In the genomic region with DNA sequence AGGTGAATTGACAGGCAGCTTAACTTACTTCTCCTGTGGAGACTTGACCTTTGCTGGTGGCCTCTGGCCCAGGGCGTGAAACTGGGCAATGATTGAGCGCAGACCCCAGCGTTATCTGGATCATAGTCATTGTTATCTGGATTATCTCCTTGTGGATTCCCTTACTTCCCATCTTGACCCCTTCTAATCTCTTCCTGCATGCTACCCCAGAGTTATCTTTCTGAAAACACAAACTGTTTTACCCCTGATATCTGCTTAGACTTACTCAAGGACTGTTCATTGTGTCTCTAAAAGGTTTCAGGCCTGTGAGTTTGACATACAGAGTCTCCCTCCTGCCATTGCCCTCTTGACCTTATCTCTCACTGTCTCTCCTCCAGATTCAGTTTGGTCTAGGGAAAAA, we compare ENCODE assay signal across 22 mouse cellular contexts.
DNase-seq lines count a peak whose midpoint lies in the region; ATAC-seq and TF ChIP-seq lines count a peak whose summit lies in the region.
"Had no signal": no experiment of that assay in that cellular context is flagged by ENCODE, and none has a peak within 500 bp of the region (broad histone marks: within the 10 kb centered on the region; RNA-seq: fewer than 3 reads in every experiment).

No protein-coding gene starts in this region.

- no peak overlapping the region for H3K4me2 ChIP-seq in liver, embryonic 12.5 days
- H3K4me2 ChIP-seq in liver, postnatal 0 days (ENCODE audit: low read depth, low read length), result no peak overlapping the region
- H3K4me2 ChIP-seq in liver, embryonic 14.5 days (ENCODE audit: low read depth), result no peak overlapping the region
- no peak overlapping the region for H3K4me2 ChIP-seq in liver, embryonic 11.5 days
- H3K4me2 ChIP-seq: embryonic facial prominence, embryonic 12.5 days; forebrain, embryonic 13.5 days; forebrain, embryonic 15.5 days had no signal

- no peak overlapping the region for H3K4me3 ChIP-seq in layer of hippocampus, adult 2 months
- H3K4me3 ChIP-seq in liver, embryonic 12.5 days, result no peak overlapping the region
- no peak overlapping the region for H3K4me3 ChIP-seq in liver, postnatal 0 days (ENCODE audit: low read depth, low read length)
- no peak overlapping the region for H3K4me3 ChIP-seq in liver, embryonic 14.5 days (ENCODE audit: insufficient read depth in 1 of 2, low read depth in 2 of 2, low read length in 2 of 2)
- no peak overlapping the region for H3K4me3 ChIP-seq in liver, embryonic 11.5 days (ENCODE audit: low read depth, low read length)
- no peak overlapping the region for H3K4me3 ChIP-seq in MEL (ENCODE audit: control insufficient read depth in 1 of 2, insufficient read depth in 1 of 2, low read depth in 2 of 2, low read length in 2 of 2)
- H3K4me3 ChIP-seq: embryonic facial prominence, embryonic 10.5 days; embryonic facial prominence, embryonic 12.5 days; forebrain, embryonic 13.5 days; forebrain, embryonic 15.5 days had no signal

- H3K36me3 ChIP-seq in liver, embryonic 12.5 days, result no peaks in the 10 kb centered on the region
- H3K36me3 ChIP-seq in liver, postnatal 0 days (replicated peaks; ENCODE audit: insufficient read depth, low read length), result no peaks in the 10 kb centered on the region
- no peaks in the 10 kb centered on the region for H3K36me3 ChIP-seq in liver, embryonic 14.5 days (replicated peaks; ENCODE audit: control insufficient read depth, insufficient read depth, low read depth)
- H3K36me3 ChIP-seq in liver, embryonic 11.5 days (ENCODE audit: control insufficient read depth, insufficient read depth, low read length), result no peaks in the 10 kb centered on the region
- H3K36me3 ChIP-seq in MEL (ENCODE audit: control insufficient read depth in 1 of 2, insufficient read depth in 2 of 2, low read length in 2 of 2), result peaks cover 0 to 16% of the 10 kb centered on the region in 2 experiments; a peak in 2 of 4 replicates
- H3K36me3 ChIP-seq: embryonic facial prominence, embryonic 10.5 days; embryonic facial prominence, embryonic 12.5 days; forebrain, embryonic 15.5 days had no signal

- no peaks in the 10 kb centered on the region for H3K27me3 ChIP-seq in liver, embryonic 12.5 days (replicated peaks)
- H3K27me3 ChIP-seq in liver, postnatal 0 days (ENCODE audit: insufficient read depth, low read length), result no peaks in the 10 kb centered on the region
- no peaks in the 10 kb centered on the region for H3K27me3 ChIP-seq in liver, embryonic 14.5 days (ENCODE audit: control insufficient read depth, insufficient read depth, low read length)
- no peaks in the 10 kb centered on the region for H3K27me3 ChIP-seq in liver, embryonic 11.5 days (replicated peaks; ENCODE audit: control insufficient read depth, insufficient read depth, low read length)
- H3K27me3 ChIP-seq in MEL (ENCODE audit: control insufficient read depth in 1 of 2, insufficient read depth in 2 of 2, low read length in 2 of 2), result no peaks in the 10 kb centered on the region; a peak in 2 of 4 replicates
- H3K27me3 ChIP-seq: embryonic facial prominence, embryonic 12.5 days; forebrain, embryonic 13.5 days; forebrain, embryonic 15.5 days; Patski had no signal

- H3K27ac ChIP-seq in layer of hippocampus, adult 2 months, result peak overlapping the region; percentile 29
- H3K27ac ChIP-seq in liver, embryonic 12.5 days, result no peak overlapping the region
- H3K27ac ChIP-seq in liver, postnatal 0 days (ENCODE audit: low read depth), result no peak overlapping the region
- H3K27ac ChIP-seq in liver, embryonic 14.5 days, result no peak overlapping the region
- no peak overlapping the region for H3K27ac ChIP-seq in liver, embryonic 11.5 days (ENCODE audit: low read depth, low read length)
- no peak overlapping the region for H3K27ac ChIP-seq in MEL (ENCODE audit: control insufficient read depth, low read depth, low read length)
- H3K27ac ChIP-seq: embryonic facial prominence, embryonic 10.5 days; embryonic facial prominence, embryonic 12.5 days; forebrain, embryonic 13.5 days; forebrain, embryonic 15.5 days had no signal

- peak; percentile 39; the same call in 1 of the 2 replicates for ATAC-seq in liver, embryonic 12.5 days
- ATAC-seq in liver, postnatal 0 days, result no peak
- ATAC-seq in liver, embryonic 14.5 days (ENCODE audit: insufficient read depth), result 0 out of 2 replicates have a peak, but pooled peaks have one; percentile 27
- ATAC-seq in liver, embryonic 11.5 days (replicated peaks; ENCODE audit: low FRiP score), result no peak
- ATAC-seq: activated CD4-positive, CD25-positive, alpha-beta regulatory T cell, adult 4 months; forebrain, embryonic 13.5 days; forebrain, embryonic 15.5 days; Patski had no signal

- no peak for TF ChIP-seq EP300 in liver, postnatal 0 days (IDR thresholded peaks at IDR 0.05; ENCODE audit: low read depth)
- 0 out of 2 replicates have a peak, but pooled peaks have one; percentile 23 for TF ChIP-seq EP300 in liver, embryonic 14.5 days (IDR thresholded peaks at IDR 0.05; ENCODE audit: low read depth)
- peak; percentile 71 to 80 for TF ChIP-seq EP300 in MEL (IDR thresholded peaks at IDR 0.05; ENCODE audit: low read depth in 1 of 2, low read length in 2 of 2)

- no peak overlapping the region for H3K9ac ChIP-seq in liver, embryonic 12.5 days
- H3K9ac ChIP-seq in liver, postnatal 0 days (replicated peaks), result no peak overlapping the region
- no peak overlapping the region for H3K9ac ChIP-seq in liver, embryonic 14.5 days (replicated peaks)
- H3K9ac ChIP-seq in liver, embryonic 11.5 days (ENCODE audit: low read depth, low read length), result no peak overlapping the region
- no peak overlapping the region for H3K9ac ChIP-seq in MEL (ENCODE audit: control insufficient read depth, low read depth, low read length, poor library complexity, severe bottlenecking)
- H3K9ac ChIP-seq: embryonic facial prominence, embryonic 12.5 days; forebrain, embryonic 13.5 days; forebrain, embryonic 15.5 days had no signal

- TF ChIP-seq POLR2A in MEL (IDR thresholded peaks at IDR 0.05; ENCODE audit: control insufficient read depth in 1 of 2, insufficient read depth in 1 of 2, low read depth in 1 of 2, low read length in 2 of 2, poor library complexity in 1 of 2), result no peak

- no peaks in the 10 kb centered on the region for H3K79me2 ChIP-seq in MEL (ENCODE audit: control insufficient read depth, insufficient read depth, low read length, poor library complexity)

- H3K4me1 ChIP-seq in liver, embryonic 12.5 days, result peaks cover 37% of the 10 kb centered on the region
- 0 out of 2 replicates have a peak, but pooled peaks cover 6% of the 10 kb centered on the region for H3K4me1 ChIP-seq in liver, postnatal 0 days (ENCODE audit: insufficient read depth)
- H3K4me1 ChIP-seq in liver, embryonic 14.5 days (replicated peaks; ENCODE audit: control insufficient read depth in 2 of 2, insufficient read depth in 2 of 2, low read length in 1 of 2), result peaks cover 14 to 33% of the 10 kb centered on the region in 2 experiments
- H3K4me1 ChIP-seq in liver, embryonic 11.5 days (replicated peaks; ENCODE audit: control insufficient read depth, insufficient read depth, low read length), result peaks cover 9% of the 10 kb centered on the region; the same call in 1 of the 2 replicates
- H3K4me1 ChIP-seq in MEL (ENCODE audit: control insufficient read depth in 1 of 2, insufficient read depth in 2 of 2, low read length in 2 of 2), result peaks cover 9 to 17% of the 10 kb centered on the region in 2 experiments
- H3K4me1 ChIP-seq: embryonic facial prominence, embryonic 10.5 days; embryonic facial prominence, embryonic 12.5 days; forebrain, embryonic 13.5 days; forebrain, embryonic 15.5 days had no signal

- 26% methylated on average over 3 of the region's 3 CpGs for WGBS in liver, embryonic 12.5 days (ENCODE audit: insufficient replicate concordance)
- 53% methylated on average over 3 of the region's 3 CpGs for WGBS in liver, postnatal 0 days (ENCODE audit: insufficient replicate concordance)
- 19% methylated on average over 3 of the region's 3 CpGs for WGBS in liver, embryonic 14.5 days (ENCODE audit: insufficient replicate concordance)
- 25% methylated on average over 3 of the region's 3 CpGs for WGBS in liver, embryonic 11.5 days

- no peak for TF ChIP-seq RAD21 in MEL (IDR thresholded peaks at IDR 0.05; ENCODE audit: low read depth, low read length)

- TF ChIP-seq CTCF in layer of hippocampus, adult 2 months (conservative IDR thresholded peaks at IDR 0.05), result no peak
- no peak for TF ChIP-seq CTCF in liver, postnatal 0 days (IDR thresholded peaks at IDR 0.05; ENCODE audit: low read depth)
- no peak for TF ChIP-seq CTCF in liver, embryonic 14.5 days (IDR thresholded peaks at IDR 0.05; ENCODE audit: low read depth)
- TF ChIP-seq CTCF in MEL (IDR thresholded peaks at IDR 0.05 in 2 of 3, conservative IDR thresholded peaks at IDR 0.05 in 1 of 3; ENCODE audit: control insufficient read depth in 1 of 3, insufficient read depth in 1 of 3, low read depth in 2 of 3, low read length in 3 of 3, poor library complexity in 1 of 3, severe bottlenecking in 1 of 3), result no peak

- no peaks in the 10 kb centered on the region for H3K9me3 ChIP-seq in liver, embryonic 12.5 days (replicated peaks)
- H3K9me3 ChIP-seq in liver, postnatal 0 days (ENCODE audit: low read length), result no peaks in the 10 kb centered on the region
- H3K9me3 ChIP-seq in liver, embryonic 14.5 days (ENCODE audit: control insufficient read depth, low read length), result no peaks in the 10 kb centered on the region
- no peaks in the 10 kb centered on the region for H3K9me3 ChIP-seq in liver, embryonic 11.5 days (ENCODE audit: control insufficient read depth, low read length)
- no peaks in the 10 kb centered on the region for H3K9me3 ChIP-seq in MEL (replicated peaks; ENCODE audit: insufficient read depth, low read length)
- H3K9me3 ChIP-seq: embryonic facial prominence, embryonic 10.5 days; embryonic facial prominence, embryonic 12.5 days; forebrain, embryonic 13.5 days; forebrain, embryonic 15.5 days had no signal

- DNase-seq in layer of hippocampus, adult 2 months (ENCODE audit: low spot score in 2 of 2), result no peak
- no peak for DNase-seq in layer of hippocampus, postnatal 25 days (ENCODE audit: extremely low spot score in 1 of 2, low spot score in 1 of 2)
- DNase-seq in liver, postnatal 0 days, result no peak
- DNase-seq in liver, embryonic 14.5 days (ENCODE audit: low read depth in 3 of 3, low spot score in 3 of 3), result no peak
- no peak for DNase-seq in liver, embryonic 11.5 days (ENCODE audit: low spot score)
- no peak for DNase-seq in MEL (ENCODE audit: low read depth, low spot score)
- DNase-seq in thymus, postnatal 25 days, result no peak
- DNase-seq: adrenal gland, adult 8-10 months; adrenal gland, postnatal 14 days; adrenal gland, postnatal 36 days; cerebellum, adult 11-12 months; cerebellum, adult 2 months; cerebellum, adult 9-10 months; cerebellum, postnatal 10 days; cerebellum, postnatal 25 days had no signal

TF ChIP-seq in MEL, 35 proteins besides CTCF, POLR2A, EP300 and RAD21 (continues in another document):
- TF ChIP-seq USF2 (IDR thresholded peaks at IDR 0.05; ENCODE audit: borderline replicate concordance in 1 of 2, insufficient read depth in 1 of 2, low read depth in 1 of 2, low read length in 2 of 2) (no peak), MXI1 (IDR thresholded peaks at IDR 0.05; ENCODE audit: low read depth, low read length) (no peak), BHLHE40 (IDR thresholded peaks at IDR 0.05; ENCODE audit: borderline replicate concordance, low read depth, low read length) (peak; percentile 36; the same call in 1 of the 2 replicates), TCF12 (IDR thresholded peaks at IDR 0.05; ENCODE audit: low read depth, low read length) (peak; percentile 89), CHD2 (IDR thresholded peaks at IDR 0.05; ENCODE audit: low read length) (no peak)

Comparison
In these comparisons a context has a peak if more than half of its experiments do, and no peak if none do; other contexts are left out.
1. ATAC-seq: peak in liver, embryonic 12.5 days (single experiment) and liver, embryonic 14.5 days (single experiment); none in liver, postnatal 0 days (single experiment) and liver, embryonic 11.5 days (single experiment).